Mouse (Mus musculus): Measurements from ENCODE around the gene Ddx54. TPM values are rescaled to one million over a fixed set of nuclear protein-coding genes. Genes with fewer than 3 reads are reported as not detected.

The Ddx54 gene
- polyA plus RNA-seq, 1 experiment from 2014 or later, result 23.2 TPM

DNA sequence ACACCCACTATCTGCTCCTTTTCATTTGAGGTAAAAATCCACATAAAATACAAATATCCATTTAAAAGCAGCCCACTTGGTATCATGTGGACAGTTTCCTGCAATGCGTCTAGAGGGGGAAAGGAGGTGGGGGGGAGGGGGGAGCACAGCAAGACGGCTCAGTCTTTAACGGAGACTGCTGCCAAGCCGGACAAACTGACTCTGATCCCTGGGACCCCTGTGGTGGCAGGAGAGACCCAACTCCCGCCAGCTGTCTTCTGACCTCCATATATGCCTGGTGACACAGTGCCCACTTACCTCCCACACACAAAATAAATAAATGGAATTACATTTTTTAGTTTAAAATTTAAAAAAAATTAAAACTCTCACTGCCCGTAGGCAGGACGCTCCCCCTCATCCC is 9.0 kb upstream of the Ddx54 start:
- no peak overlapping the region for H3K4me2 ChIP-seq (ENCODE audit: low read depth, low read length)
- H3K4me3 ChIP-seq (ENCODE audit: low read depth, low read length), result no peak overlapping the region
- no peak overlapping the region for H3K9ac ChIP-seq (replicated peaks; ENCODE audit: low read depth, low read length)
- ATAC-seq (ENCODE audit: low read depth), result no peak
- no peak overlapping the region for H3K27ac ChIP-seq (ENCODE audit: low read depth, low read length)
- H3K36me3 ChIP-seq (ENCODE audit: control insufficient read depth, insufficient read depth, low read length), result no peaks in the 10 kb centered on the region
- H3K27me3 ChIP-seq (ENCODE audit: control insufficient read depth, insufficient read depth, low read length), result no peaks in the 10 kb centered on the region
- H3K4me1 ChIP-seq (ENCODE audit: control insufficient read depth, insufficient read depth, low read length), result peaks cover 5% of the 10 kb centered on the region; the same call in 1 of the 2 replicates
- H3K9me3 ChIP-seq (ENCODE audit: control insufficient read depth, low read length), result no peaks in the 10 kb centered on the region
- WGBS, result 65% methylated on average over 7 of the region's 7 CpGs

GRCm38 (mm10) chr5:120604839-120605238 is 7.7 kb upstream of the Ddx54 start:
- Histone ChIP-seq H3K4me1 (ENCODE audit: control insufficient read depth, insufficient read depth, low read length) (peaks cover 7% of the 10 kb centered on the region; the same call in 1 of the 2 replicates), H3K9me3 (ENCODE audit: control insufficient read depth, low read length) (no peaks in the 10 kb centered on the region), H3K36me3 (ENCODE audit: control insufficient read depth, insufficient read depth, low read length) (no peaks in the 10 kb centered on the region), H3K27me3 (ENCODE audit: control insufficient read depth, insufficient read depth, low read length) (no peaks in the 10 kb centered on the region), H3K4me2 (ENCODE audit: low read depth, low read length) (peak overlapping the region; percentile 58), H3K27ac (ENCODE audit: low read depth, low read length) (no peak overlapping the region), H3K4me3 (ENCODE audit: low read depth, low read length) (peak overlapping the region; percentile 26; the same call in 1 of the 2 replicates), H3K9ac (replicated peaks; ENCODE audit: low read depth, low read length) (peak overlapping the region; percentile 39; the same call in 1 of the 2 replicates)
- under 1% methylated on average over 6 of the region's 6 CpGs for WGBS
- ATAC-seq (ENCODE audit: low read depth), result peak; percentile 36; the same call in 1 of the 2 replicates

DNA sequence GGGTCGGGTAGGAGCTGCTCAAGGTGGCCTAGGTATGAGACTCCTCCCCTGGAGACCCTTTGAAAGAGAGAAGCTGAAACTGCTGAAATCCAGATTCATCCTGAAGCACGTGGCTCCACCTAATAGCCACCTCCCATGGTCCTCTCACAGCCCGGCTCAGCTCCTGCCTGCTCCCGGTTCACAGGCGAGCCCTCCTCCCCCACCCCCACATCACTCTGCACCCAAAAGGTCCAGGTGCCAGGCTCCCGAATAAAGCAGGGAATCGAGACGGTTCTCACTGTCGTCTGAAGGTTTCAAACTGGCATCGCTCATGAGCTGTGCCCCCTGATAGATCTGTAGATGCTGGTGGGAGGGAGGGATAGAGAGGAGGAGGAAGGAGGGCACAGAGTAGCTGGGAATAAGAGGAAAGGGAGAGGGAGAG is 7.3 kb upstream of the Ddx54 start:
- Histone ChIP-seq H3K27ac (ENCODE audit: low read depth, low read length) (peak overlapping the region; percentile 64), H3K9me3 (ENCODE audit: control insufficient read depth, low read length) (no peaks in the 10 kb centered on the region), H3K4me1 (ENCODE audit: control insufficient read depth, insufficient read depth, low read length) (peaks cover 7% of the 10 kb centered on the region; the same call in 1 of the 2 replicates), H3K9ac (replicated peaks; ENCODE audit: low read depth, low read length) (peak overlapping the region; percentile 39; the same call in 1 of the 2 replicates), H3K4me2 (ENCODE audit: low read depth, low read length) (peak overlapping the region; percentile 58), H3K4me3 (ENCODE audit: low read depth, low read length) (peak overlapping the region; percentile 26), H3K36me3 (ENCODE audit: control insufficient read depth, insufficient read depth, low read length) (no peaks in the 10 kb centered on the region), H3K27me3 (ENCODE audit: control insufficient read depth, insufficient read depth, low read length) (no peaks in the 10 kb centered on the region)
- peak; percentile 44 for ATAC-seq (ENCODE audit: low read depth)
- WGBS, result 4% methylated on average over 10 of the region's 10 CpGs

DNA sequence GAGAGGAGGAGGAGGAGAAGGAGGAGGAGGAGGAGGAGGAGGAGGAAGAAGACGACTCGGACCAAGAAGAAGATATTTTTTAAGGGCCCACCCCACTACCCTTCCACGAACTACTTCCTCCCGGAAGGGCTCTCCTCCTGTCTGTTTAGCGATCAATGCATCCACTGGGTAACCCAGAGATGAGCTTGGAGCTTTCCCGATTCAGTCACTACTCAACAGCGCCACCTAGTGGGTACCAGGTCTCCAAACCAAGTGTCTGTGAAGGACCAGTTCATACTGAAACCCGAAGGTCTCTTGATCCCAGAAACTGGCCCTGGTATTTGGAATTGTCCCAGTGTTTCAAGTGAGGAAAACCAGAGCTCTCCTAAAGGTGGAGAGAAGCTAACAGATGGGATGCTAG is 6.9 kb upstream of the Ddx54 start:
- Histone ChIP-seq H3K4me2 (ENCODE audit: low read depth, low read length) (peak overlapping the region; percentile 58), H3K9me3 (ENCODE audit: control insufficient read depth, low read length) (no peaks in the 10 kb centered on the region), H3K4me3 (ENCODE audit: low read depth, low read length) (peak overlapping the region; percentile 26; the same call in 1 of the 2 replicates), H3K27ac (ENCODE audit: low read depth, low read length) (no peak overlapping the region), H3K4me1 (ENCODE audit: control insufficient read depth, insufficient read depth, low read length) (peaks cover 8% of the 10 kb centered on the region), H3K27me3 (ENCODE audit: control insufficient read depth, insufficient read depth, low read length) (no peaks in the 10 kb centered on the region), H3K36me3 (ENCODE audit: control insufficient read depth, insufficient read depth, low read length) (no peaks in the 10 kb centered on the region), H3K9ac (replicated peaks; ENCODE audit: low read depth, low read length) (0 out of 2 replicates have a peak overlapping the region, but pooled peaks have one; percentile 39)
- 1% methylated on average over 8 of the region's 8 CpGs for WGBS
- ATAC-seq (ENCODE audit: low read depth), result peak; percentile 77

DNA sequence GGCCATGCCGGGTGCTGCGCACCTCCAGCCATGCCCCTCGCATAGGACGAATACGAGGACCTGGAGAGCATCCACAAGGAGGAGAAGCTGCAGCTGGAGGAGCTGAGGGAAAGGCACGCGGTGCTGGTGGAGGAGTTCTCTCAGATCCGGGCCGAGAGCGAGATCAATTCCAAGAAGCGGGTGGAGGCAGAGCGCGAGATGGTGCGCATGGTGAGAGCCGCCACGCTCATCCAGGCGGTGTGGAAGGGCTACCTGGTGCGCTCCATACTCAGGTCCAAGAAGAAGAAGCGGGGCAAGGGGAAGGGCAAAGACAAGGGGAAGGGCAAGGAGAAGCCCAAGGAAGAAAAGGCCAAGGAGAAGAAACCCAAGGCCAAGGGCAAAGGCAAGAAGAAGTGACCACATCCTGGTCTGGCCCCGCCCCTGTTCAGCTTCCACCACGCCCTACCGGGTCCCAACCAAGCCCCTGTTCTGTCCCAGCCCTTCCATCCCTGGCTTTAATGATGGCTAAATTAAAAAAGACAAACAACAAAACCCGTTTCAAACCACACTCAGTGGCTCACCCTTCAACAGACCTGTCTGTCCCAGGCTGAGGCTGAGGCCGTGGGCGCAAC is 5.8 kb upstream of the Ddx54 start:
- Histone ChIP-seq H3K9me3 (ENCODE audit: control insufficient read depth, low read length) (no peaks in the 10 kb centered on the region), H3K4me2 (ENCODE audit: low read depth, low read length) (no peak overlapping the region), H3K36me3 (ENCODE audit: control insufficient read depth, insufficient read depth, low read length) (no peaks in the 10 kb centered on the region), H3K9ac (replicated peaks; ENCODE audit: low read depth, low read length) (no peak overlapping the region), H3K27me3 (ENCODE audit: control insufficient read depth, insufficient read depth, low read length) (no peaks in the 10 kb centered on the region), H3K27ac (ENCODE audit: low read depth, low read length) (no peak overlapping the region), H3K4me1 (ENCODE audit: control insufficient read depth, insufficient read depth, low read length) (peaks cover 18% of the 10 kb centered on the region), H3K4me3 (ENCODE audit: low read depth, low read length) (no peak overlapping the region)
- ATAC-seq (ENCODE audit: low read depth), result no peak
- WGBS, result 69% methylated on average over 25 of the region's 25 CpGs

- Histone ChIP-seq H3K4me2 (ENCODE audit: low read depth, low read length) (no peak overlapping the region), H3K4me3 (ENCODE audit: low read depth, low read length) (no peak overlapping the region), H3K4me1 (ENCODE audit: control insufficient read depth, insufficient read depth, low read length) (peaks cover 19% of the 10 kb centered on the region), H3K9ac (replicated peaks; ENCODE audit: low read depth, low read length) (no peak overlapping the region), H3K9me3 (ENCODE audit: control insufficient read depth, low read length) (no peaks in the 10 kb centered on the region), H3K27ac (ENCODE audit: low read depth, low read length) (no peak overlapping the region), H3K36me3 (ENCODE audit: control insufficient read depth, insufficient read depth, low read length) (no peaks in the 10 kb centered on the region), H3K27me3 (ENCODE audit: control insufficient read depth, insufficient read depth, low read length) (no peaks in the 10 kb centered on the region)
- WGBS, result 72% methylated on average over 3 of the region's 3 CpGs
- no peak for ATAC-seq (ENCODE audit: low read depth)
These were observed 5.2 kb upstream of the Ddx54 start for GRCm38 (mm10) chr5:120607335-120607734.

GRCm38 (mm10) chr5:120609246-120609775 is 3.2 kb upstream of the Ddx54 start:
- H3K4me1 ChIP-seq (ENCODE audit: control insufficient read depth, insufficient read depth, low read length), result peaks cover 27% of the 10 kb centered on the region
- H3K27me3 ChIP-seq (ENCODE audit: control insufficient read depth, insufficient read depth, low read length), result no peaks in the 10 kb centered on the region
- H3K36me3 ChIP-seq (ENCODE audit: control insufficient read depth, insufficient read depth, low read length), result no peaks in the 10 kb centered on the region
- no peaks in the 10 kb centered on the region for H3K9me3 ChIP-seq (ENCODE audit: control insufficient read depth, low read length)
- H3K9ac ChIP-seq (replicated peaks; ENCODE audit: low read depth, low read length), result no peak overlapping the region
- H3K4me2 ChIP-seq (ENCODE audit: low read depth, low read length), result no peak overlapping the region; the same call in 1 of the 2 replicates
- ATAC-seq (ENCODE audit: low read depth), result no peak
- no peak overlapping the region for H3K27ac ChIP-seq (ENCODE audit: low read depth, low read length)
- WGBS, result 79% methylated on average over 16 of the region's 16 CpGs
- H3K4me3 ChIP-seq (ENCODE audit: low read depth, low read length), result no peak overlapping the region

DNA sequence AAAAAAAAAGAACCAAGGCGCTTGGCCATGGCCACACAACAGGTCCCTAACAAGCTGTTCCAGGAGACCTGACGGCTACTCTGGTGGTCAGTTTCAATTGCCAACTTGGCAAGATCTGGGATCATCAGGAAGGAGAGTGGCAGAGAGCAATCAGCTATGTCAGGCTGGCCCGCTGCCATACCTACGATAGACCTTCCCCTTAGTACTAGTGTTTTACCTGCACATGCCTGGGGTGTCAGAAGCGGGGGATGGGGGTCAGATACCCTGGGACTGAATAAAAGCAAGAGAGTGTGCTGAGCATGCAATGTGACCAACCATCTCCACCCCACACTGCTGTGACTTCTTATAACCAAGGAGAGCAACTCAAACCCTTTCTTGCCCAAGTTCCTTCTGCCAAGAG is 1.6 kb upstream of the Ddx54 start:
- H3K4me3 ChIP-seq (ENCODE audit: low read depth, low read length), result peak overlapping the region; percentile 60
- H3K36me3 ChIP-seq (ENCODE audit: control insufficient read depth, insufficient read depth, low read length), result no peaks in the 10 kb centered on the region
- peak overlapping the region; percentile 85; the same call in 1 of the 2 replicates for H3K4me2 ChIP-seq (ENCODE audit: low read depth, low read length)
- H3K9me3 ChIP-seq (ENCODE audit: control insufficient read depth, low read length), result no peaks in the 10 kb centered on the region
- peak overlapping the region; percentile 57; the same call in 1 of the 2 replicates for H3K9ac ChIP-seq (replicated peaks; ENCODE audit: low read depth, low read length)
- no peaks in the 10 kb centered on the region for H3K27me3 ChIP-seq (ENCODE audit: control insufficient read depth, insufficient read depth, low read length)
- no peak overlapping the region for H3K27ac ChIP-seq (ENCODE audit: low read depth, low read length)
- WGBS, result 95% methylated on average over 5 of the region's 5 CpGs
- ATAC-seq (ENCODE audit: low read depth), result no peak
- H3K4me1 ChIP-seq (ENCODE audit: control insufficient read depth, insufficient read depth, low read length), result peaks cover 22% of the 10 kb centered on the region

DNA sequence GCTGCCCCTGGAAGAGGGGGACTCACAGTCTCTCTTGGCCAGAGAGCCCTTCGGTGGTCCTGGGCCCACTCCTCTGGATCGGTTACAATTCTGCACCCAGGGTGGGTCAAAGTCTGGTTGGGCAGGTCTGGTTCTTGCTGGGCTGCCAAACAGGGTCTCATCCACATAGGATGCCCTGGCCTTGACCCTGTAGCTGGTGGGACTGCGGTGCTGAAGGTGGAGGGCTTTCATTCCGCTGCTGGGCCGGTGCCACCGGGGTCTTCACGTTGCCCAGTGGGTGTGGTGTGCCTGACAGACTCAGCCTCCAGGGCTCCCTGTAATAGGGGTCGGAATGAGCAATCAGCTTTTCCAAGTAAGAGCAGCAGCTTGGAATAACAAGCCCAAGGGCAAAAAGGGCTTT is 1.1 kb upstream of the Ddx54 start:
- Histone ChIP-seq H3K4me2 (ENCODE audit: low read depth, low read length) (peak overlapping the region; percentile 85), H3K27ac (ENCODE audit: low read depth, low read length) (no peak overlapping the region), H3K27me3 (ENCODE audit: control insufficient read depth, insufficient read depth, low read length) (no peaks in the 10 kb centered on the region), H3K4me1 (ENCODE audit: control insufficient read depth, insufficient read depth, low read length) (peaks cover 22% of the 10 kb centered on the region), H3K4me3 (ENCODE audit: low read depth, low read length) (peak overlapping the region; percentile 60), H3K9ac (replicated peaks; ENCODE audit: low read depth, low read length) (peak overlapping the region; percentile 57), H3K9me3 (ENCODE audit: control insufficient read depth, low read length) (no peaks in the 10 kb centered on the region), H3K36me3 (ENCODE audit: control insufficient read depth, insufficient read depth, low read length) (no peaks in the 10 kb centered on the region)
- no peak for ATAC-seq (ENCODE audit: low read depth)
- 48% methylated on average over 8 of the region's 8 CpGs for WGBS
